Mouse (Mus musculus): ENCODE results near the gene Pip5k1c.

Pip5k1c gene

DNA sequence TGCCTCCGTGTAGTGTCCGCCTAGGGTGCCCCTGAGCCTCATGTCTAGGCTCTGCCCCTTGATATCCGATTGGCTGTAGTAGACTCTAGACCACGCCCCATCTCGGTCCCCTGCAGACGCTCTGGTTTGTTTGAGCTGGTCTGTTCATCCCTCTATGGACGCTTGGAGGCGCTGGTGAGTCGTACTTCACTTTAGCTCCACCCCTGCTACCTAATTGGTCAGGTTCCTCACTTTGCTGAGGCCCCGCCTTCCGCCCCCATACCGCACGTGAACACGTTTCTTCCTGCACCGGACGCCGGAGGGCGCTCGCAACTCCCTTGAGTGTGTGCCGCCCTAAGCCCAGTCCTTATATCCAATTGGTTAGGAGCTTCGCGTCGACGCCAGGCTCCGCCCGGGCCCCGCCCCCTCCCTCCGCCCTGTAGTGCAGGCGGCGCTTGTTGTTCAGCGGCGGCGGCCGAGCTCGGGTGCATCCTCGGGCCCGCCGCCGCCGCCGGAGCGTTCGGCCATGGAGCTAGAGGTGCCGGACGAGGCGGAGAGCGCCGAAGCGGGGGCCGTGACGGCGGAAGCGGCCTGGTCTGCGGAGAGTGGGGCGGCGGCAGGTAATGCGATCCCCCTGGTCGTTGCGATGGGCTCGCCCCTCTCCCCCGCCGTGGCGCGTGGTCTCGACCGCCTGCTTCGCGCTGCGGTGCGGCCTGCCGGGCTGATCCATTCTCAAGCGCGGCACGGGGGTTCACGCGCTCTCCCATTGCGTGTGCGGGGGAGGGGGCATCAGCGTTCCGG is at the start of gene Pip5k1c:
Pip5k1c (plus strand) TSS at position 410 of the 780 bp plus-strand sequence.
- DNase-seq (ENCODE audit: low read depth): peak; percentile 100

DNA sequence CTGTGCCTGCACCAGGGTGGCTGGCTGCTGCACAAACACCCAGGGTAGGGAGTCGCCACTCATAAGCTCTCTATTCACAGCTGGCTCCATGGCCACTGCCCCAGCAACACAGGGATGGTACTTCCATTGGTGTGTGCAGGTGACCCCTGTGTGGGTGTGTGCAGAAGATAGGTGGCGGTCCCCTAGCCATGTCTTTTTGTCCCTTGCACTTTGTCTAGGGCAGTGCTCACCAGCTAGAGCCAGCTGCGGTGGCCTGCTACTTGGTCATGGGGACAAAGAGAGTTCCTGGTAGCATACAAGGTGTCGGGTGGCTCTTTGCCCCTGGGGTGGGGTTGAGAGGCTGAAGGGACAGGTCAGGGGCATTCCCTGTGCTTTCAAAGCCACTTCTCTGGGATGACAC is 48.6 kb upstream of the Pip5k1c start:
- DNase-seq (ENCODE audit: low read depth): no peak

DNA sequence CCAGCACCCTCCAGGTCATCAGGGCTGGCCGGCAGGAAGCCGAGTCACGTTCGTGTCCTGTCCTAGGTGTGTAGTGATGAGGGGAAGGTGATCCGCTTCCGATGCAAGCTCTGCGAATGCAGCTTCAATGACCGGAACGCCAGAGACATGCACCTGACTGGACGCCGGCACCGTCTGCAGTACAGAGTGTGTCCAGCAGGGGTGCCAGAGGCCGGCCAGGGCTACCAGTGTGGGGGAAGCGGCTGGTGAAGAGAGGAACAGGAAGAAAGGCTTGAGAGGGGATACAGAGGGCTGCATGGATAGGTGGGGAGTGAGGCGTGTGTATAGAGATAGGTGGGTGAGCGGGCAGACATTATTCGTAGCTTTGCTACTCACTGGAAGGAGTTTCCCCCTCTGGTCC is 48.2 kb upstream of the Pip5k1c start:
- peak; percentile 86 for DNase-seq (ENCODE audit: low read depth)

DNA sequence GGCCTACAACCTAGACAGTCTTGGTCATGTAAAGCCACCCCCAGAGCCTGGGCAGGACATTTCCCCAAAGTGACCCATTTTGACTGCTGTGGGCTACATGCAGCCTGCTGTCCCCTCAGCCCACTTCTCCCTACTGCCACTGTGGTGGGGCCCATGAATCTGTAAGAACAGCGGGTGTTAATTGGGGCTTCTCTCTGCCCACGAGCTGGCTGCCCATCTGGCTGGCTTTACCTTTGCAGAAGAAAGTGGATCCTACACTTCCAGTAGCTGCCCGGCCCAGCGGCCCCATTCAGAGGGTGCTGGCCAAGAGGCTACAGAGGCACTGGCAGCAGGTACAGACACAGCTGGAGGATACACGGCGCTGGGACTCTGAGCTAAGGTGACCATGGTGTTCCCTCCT is 47.6 kb upstream of the Pip5k1c start:
- peak; percentile 27 for DNase-seq (ENCODE audit: low read depth)

DNA sequence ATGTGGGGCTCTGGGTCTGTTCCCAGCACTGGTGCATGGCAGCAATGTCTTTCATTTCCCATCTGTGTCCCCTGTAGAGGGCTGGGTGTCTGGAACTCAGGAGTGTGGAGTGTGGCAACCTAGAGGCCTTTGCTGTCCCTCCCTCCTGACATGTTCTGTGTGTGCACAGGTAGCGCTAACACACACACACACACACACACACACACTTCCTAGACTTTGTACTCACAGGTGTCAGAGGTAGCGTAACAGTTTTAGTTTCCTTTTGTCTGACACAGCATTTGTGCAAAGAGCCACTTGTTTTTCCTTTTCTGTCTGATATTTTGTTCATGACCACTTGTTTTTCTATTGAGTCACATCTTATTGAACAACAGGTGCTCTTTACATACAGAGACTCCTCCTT is 45.0 kb upstream of the Pip5k1c start:
- DNase-seq (ENCODE audit: low read depth): peak; percentile 88

DNA sequence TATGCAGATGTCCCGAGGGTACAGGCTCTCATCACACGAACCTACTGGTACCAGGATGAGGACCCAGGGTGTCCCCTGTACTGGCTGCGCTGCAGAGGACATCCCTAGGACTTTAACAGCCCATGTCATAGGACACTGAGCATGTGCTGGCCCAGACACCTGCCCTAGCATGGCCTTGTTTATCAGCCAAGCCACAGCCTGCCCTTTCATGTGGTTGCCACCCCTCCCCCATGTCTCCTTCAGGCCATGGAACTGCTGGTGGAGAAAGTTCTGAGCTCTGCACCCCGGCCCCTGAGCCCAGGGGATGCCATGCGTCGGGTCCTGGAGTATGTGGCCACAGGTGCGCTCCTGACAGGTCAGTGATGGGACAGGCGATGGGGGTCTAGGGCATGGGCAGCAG is 43.3 kb upstream of the Pip5k1c start:
- no peak for DNase-seq (ENCODE audit: low read depth)

- DNase-seq (ENCODE audit: low read depth): peak; percentile 71
Measured at GRCm38 (mm10) chr10:81252424-81253419, 40.0 kb upstream of the Pip5k1c start, which contains the start of gene Matk. Gene Matk, plus strand, starts transcription at chr10:81252935.

DNA sequence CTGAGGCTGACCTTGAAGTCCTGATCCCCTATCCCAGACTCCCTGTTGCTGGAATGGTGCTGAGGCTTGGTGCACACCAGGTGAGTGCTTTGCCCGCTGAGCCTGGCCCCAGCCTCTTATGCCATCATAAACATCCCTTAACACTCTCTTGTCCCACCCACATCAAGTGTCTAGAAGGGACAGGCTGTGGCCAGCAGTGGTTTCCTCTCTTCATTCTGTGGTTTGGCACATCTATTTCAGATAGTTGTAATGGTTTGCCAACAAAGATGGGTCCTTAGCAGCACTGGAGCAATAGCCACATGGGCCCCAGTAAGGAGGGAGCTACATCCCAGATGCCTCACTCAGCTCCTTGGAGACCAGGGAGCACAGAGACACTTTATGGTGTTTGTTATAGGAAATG is 37.9 kb upstream of the Pip5k1c start:
- DNase-seq (ENCODE audit: low read depth): no peak

DNA sequence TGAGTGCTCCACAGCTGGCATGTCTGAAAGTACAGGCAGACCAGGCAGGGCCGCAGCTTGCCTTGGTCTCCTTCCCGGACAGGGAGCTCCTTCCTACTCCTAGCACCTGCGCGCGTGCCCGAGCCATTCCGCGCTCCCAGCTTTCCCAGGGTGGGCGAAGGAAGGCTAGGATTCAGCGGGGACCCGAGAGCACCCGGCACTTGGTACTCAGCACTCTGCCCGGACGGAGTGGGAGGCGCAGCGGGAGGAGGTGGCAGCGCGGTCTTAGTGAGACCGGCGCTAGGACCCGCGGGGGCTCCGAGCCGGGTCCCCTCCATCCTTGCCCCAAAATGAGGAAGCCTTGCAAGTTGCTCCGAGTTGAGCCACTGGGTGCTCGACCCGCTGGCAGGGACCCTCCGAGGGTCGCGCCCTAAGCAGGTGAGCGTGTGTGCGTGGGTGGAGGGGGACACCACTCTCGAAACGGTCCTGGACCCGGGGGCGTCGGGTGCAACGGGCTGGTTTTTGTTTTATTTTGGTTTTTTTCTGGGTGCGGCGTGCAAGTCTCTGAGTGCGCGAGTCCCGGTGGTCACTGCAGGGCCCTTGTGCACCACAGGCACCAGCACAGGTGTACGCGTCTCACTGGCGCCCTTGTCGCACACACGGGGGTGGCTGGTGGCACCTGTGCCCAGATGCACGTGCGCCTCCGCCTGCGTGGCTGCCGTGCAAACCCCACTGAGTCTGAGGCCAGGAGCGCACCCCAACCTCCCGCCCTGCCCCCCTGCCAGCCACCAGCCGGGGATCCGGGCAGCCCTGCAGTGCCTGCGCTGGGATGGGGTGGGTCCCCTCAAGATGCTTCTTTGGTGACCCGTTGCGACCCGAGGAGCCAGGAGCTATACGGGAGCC is 35.4 kb upstream of the Pip5k1c start:
- DNase-seq (ENCODE audit: low read depth): no peak

- DNase-seq (ENCODE audit: low read depth): no peak
Measured at GRCm38 (mm10) chr10:81259225-81259884, 33.4 kb upstream of the Pip5k1c start.

DNA sequence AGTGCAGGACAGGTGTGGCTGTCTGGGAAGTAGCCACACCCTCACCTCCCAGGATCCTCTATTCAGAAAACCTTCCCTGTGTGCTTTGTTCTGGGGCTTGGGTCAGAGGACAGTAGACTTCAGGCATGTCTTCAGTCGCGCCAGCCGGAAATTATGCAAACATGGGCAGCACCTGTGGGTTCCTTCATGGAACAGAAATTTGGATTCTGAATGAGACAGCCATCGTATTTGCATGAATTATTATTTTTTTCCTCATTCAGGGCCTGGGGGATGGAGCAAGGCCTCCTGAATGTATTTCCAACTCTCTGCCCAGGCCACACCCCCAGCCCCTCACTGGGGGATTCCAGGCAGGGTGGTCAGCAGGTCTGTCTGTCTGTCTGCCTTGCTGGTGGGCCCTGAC is 31.7 kb upstream of the Pip5k1c start:
- DNase-seq (ENCODE audit: low read depth): no peak

DNA sequence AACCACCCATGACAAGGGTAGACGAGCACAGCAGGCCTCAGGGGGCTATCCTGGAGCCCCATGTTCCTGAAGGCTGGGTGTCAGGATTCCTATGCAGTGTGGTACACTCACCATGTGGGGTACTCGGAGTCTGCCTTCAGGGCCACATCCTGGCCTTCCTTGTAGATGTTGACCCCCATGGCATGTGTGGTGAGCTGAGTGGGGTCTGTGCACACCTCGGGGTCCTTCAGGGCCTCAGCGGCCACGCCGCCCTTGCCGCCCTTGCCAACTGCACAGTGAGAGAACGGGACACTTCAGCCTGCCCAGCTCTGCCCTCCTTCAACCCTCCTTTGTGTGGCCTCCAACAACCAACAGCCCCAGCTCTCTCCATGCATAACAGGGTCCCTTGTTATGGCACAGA is 27.2 kb upstream of the Pip5k1c start:
- DNase-seq (ENCODE audit: low read depth): peak; percentile 26

DNA sequence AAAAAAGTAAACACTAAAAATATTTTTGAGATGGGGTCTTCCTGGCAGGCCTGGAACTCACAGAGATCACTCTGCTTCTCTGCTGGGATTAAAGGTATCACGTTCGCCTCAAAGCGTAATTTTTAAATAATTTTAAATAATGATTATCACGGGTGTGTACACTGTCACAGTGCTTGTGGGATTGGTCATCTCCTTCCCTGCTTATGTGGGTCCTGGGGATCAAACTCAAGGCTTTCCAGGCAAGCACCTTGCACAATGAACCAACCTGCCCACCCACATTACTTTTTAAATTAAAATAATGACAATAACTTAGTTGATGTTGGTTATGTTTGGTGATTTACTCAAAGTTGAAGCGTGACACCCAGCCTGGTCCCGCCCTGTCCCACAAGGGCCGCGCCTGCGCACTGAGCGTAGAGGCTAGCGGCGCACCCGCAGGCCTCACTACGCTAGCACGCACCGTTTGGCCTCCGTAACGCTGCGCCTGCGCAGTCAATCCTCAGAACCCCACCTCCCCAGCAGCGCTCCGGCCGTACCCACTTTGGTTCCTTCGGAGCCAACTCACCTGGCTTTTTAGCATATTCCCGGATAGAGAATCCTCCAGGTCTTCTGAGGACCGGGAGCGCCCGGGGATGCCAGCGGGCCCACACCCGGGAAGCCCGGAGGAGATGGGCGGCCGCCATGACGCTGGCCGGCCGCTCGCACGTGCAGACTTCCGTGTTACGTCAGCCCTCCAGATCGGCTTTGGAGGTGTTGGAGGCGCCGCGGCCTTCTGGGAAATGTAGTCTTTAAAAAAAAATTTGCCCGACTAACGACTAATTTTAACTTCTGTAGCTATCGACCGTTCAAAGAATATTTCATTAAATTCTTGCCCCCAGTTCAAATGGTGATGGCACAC is 26.3 kb upstream of the Pip5k1c start, which contains the start of the genes Mrpl54 and Apba3:
Mrpl54 (minus strand) TSS at position 724 of the 895 bp plus-strand sequence.
Apba3 (plus strand) TSS at position 750 of the 895 bp plus-strand sequence.
- DNase-seq (ENCODE audit: low read depth): peak; percentile 98

GRCm38 (mm10) chr10:81268056-81268455 is 24.7 kb upstream of the Pip5k1c start:
- peak; percentile 81 for DNase-seq (ENCODE audit: low read depth)

- no peak for DNase-seq (ENCODE audit: low read depth)
Measured at GRCm38 (mm10) chr10:81268643-81269412, 23.9 kb upstream of the Pip5k1c start.

DNA sequence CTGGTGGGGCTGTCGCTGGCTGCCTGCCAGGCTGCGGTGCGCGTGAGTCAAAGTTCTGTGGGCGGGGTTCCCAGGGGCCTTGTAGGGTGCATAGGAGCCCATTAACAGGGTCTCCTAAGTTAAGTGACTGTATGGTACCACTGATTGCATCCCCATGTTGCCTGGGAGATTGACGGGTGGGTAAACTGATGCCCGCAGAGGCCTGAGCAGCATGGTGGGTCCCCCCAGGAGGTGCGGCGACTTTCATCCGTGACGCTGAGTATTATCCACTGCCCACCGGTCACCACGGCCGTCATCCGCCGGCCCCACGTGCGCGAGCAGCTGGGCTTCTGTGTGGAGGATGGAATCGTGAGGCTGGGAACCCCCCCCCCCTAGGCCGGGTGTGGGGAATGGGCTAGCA is 20.4 kb upstream of the Pip5k1c start:
- DNase-seq (ENCODE audit: low read depth): no peak

- no peak for DNase-seq (ENCODE audit: low read depth)
Measured at GRCm38 (mm10) chr10:81273842-81274241, 18.9 kb upstream of the Pip5k1c start.

DNA sequence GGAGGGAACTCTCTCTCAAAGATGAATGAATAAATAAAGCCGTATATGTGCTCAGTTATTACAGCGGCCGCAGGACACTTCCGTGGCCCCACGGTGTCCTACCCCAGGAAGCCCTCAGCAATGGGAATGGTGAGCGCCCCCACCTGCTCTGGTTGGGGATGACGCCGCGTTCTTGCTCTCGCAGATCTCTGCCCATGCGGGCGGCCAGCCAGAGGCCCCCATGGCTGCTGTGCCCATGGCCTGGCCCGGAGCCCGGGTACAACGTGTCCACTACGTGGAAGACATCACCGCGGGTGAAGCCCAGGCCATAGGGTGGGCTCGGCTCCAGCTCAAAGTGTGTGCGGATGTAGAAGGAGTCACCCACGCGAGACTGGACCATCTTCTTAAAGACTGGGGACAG is 15.1 kb upstream of the Pip5k1c start:
- no peak for DNase-seq (ENCODE audit: low read depth)

DNA sequence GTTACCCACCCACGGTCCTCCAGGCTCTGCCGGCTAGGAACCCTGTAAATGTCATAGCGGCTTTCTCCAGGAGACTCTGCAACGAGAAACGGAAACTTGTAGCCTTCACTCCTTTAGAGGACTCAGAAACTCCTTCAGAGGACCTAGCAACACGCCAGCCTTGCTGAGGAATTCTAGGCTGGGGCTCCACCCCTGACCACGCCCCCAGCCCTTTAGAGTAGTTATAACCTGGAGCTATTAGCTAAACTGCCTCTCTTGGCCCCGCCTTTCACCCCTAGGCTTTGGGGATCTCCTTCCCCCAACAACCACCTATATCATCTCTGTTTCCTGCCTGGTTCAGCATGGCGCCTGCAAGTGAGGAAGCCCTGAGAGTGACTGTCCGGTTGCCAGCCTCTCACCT is 13.3 kb upstream of the Pip5k1c start:
- no peak for DNase-seq (ENCODE audit: low read depth)
